Mouse (Mus musculus) spleen, postnatal 36 days (tissue): ENCODE measurements at regions not wholly inside any gene's neighbourhood (a gene's known extent, or its start where the extent isn't known, plus 50 kb on each side); places are given as distances from the start of the nearest gene placed in this dataset.

Experiments
- DNase-seq, 2 experiments: peaks; one replicate each; pipeline ENCODE4 v3.0.0; 2022; ENCODE audit warnings: low spot score in 2 of 2, mixed read lengths in 1 of 2

DNA sequence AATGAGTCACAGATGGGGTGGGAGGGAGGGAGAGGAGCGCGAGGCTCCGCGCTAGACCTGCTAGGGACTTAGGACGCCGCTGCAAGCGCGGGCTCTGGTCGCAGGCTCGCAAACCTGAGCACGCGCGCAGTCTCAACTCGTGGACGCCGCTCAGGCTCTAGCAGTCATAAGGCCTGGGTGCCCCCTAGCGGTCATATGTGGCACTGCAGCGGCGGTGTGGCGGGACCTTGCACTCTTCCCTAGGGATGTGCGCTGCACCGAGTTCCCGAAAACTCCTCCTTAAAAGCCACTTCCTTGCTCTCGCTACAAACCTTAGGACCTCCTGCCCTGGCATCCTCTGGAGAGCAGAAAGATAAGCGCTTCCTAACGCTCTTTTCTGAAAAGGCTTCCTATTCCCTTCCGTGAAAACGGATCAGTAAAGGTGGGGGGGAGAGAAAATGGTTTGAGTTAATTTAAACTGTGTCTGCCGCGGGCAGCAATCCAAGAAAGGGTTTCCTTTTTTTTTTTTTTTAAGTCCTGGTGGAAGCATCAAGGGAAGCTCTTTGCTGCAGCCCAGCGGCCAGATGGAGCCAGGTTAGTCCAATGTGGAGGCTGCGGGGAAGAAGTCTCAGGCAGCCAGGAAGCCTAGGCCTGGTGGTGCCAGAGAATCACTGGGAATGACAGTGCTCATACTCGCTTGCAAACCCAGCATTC, 50.7 kb upstream of the Kdm8 start:
- DNase-seq: peak; percentile 69 to 75
